Mouse (Mus musculus): ENCODE measurements around the gene Gm28035. TPM values are rescaled to one million over a fixed set of nuclear protein-coding genes. Genes with fewer than 3 reads are reported as not detected.

The Gm28035 gene
- polyA plus RNA-seq, 3 experiments from 2014 or later, result 0.16 to 0.17 TPM; not detected in 1

GRCm38 (mm10) chr2:30309351-30309750 is 69.0 kb downstream of the Gm28035 start:
- no peak for ATAC-seq

- no peak for ATAC-seq
Observed at GRCm38 (mm10) chr2:30311481-30311880, 71.1 kb downstream of the Gm28035 start.

GRCm38 (mm10) chr2:30316136-30316535 is 75.8 kb downstream of the Gm28035 start:
- ATAC-seq, result no peak

- no peak for ATAC-seq
Observed at GRCm38 (mm10) chr2:30316955-30317354, 76.6 kb downstream of the Gm28035 start.

- ATAC-seq, result no peak
Observed at GRCm38 (mm10) chr2:30319260-30319659, 78.9 kb downstream of the Gm28035 start.

GRCm38 (mm10) chr2:30323111-30323510 is 82.7 kb downstream of the Gm28035 start:
- no peak for ATAC-seq

- no peak for ATAC-seq
Observed at GRCm38 (mm10) chr2:30325296-30325695, 84.9 kb downstream of the Gm28035 start.

- no peak for ATAC-seq
Observed at GRCm38 (mm10) chr2:30327276-30327675, 86.9 kb downstream of the Gm28035 start.

- no peak for ATAC-seq
Observed at GRCm38 (mm10) chr2:30328791-30329190, 88.4 kb downstream of the Gm28035 start.

Other genes starting within 250 kb of the Gm28035 start
- gene Wdr34, start 191.7 kb upstream of the Gm28035 start, polyA plus RNA-seq (2017; shearing (Covaris generic)), result 1 to 10 TPM in 2 of 3 experiments, under 1 TPM in 1; 0.59 to 2.1 (median 1.1) TPM
- gene Set, start 183.2 kb upstream of the Gm28035 start, polyA plus RNA-seq (2017; shearing (Covaris generic)), result 100 to 1,000 TPM; 374 to 393 (median 380) TPM
- under 1 TPM; 0.59 to 0.91 (median 0.71) TPM for gene Pkn3, start 162.9 kb upstream of the Gm28035 start, polyA plus RNA-seq (2017; shearing (Covaris generic))
- 10 to 100 TPM; 30.9 to 38.9 (median 31.7) TPM for gene Zdhhc12, start 146.9 kb upstream of the Gm28035 start, polyA plus RNA-seq (2017; shearing (Covaris generic))
- gene Zer1, start 116.0 kb upstream of the Gm28035 start, polyA plus RNA-seq (2017; shearing (Covaris generic)), result 10 to 100 TPM in 2 of 3 experiments, 1 to 10 TPM in 1; 9.1 to 29.1 (median 14.0) TPM
- gene Tbc1d13, start 106.8 kb upstream of the Gm28035 start, polyA plus RNA-seq (2017; shearing (Covaris generic)), result 1 to 10 TPM; 6.5 to 9.0 (median 8.8) TPM
- gene Endog, start 69.1 kb upstream of the Gm28035 start, polyA plus RNA-seq (2017; shearing (Covaris generic)), result 1 to 10 TPM; 1.5 to 3.4 (median 3.4) TPM
- 10 to 100 TPM; 22.8 to 37.1 (median 34.9) TPM for gene Spout1, start 62.1 kb upstream of the Gm28035 start, polyA plus RNA-seq (2017; shearing (Covaris generic))
- gene Kyat1, start 34.7 kb upstream of the Gm28035 start, polyA plus RNA-seq (2017; shearing (Covaris generic)), result 1 to 10 TPM; 6.0 to 8.8 (median 8.2) TPM
- gene Lrrc8a, start 2.9 kb upstream of the Gm28035 start, polyA plus RNA-seq (2017; shearing (Covaris generic)), result 10 to 100 TPM; 25.6 to 36.7 (median 33.1) TPM
- 1 to 10 TPM; 2.5 to 4.8 (median 4.3) TPM for gene Phyhd1, start 25.6 kb downstream of the Gm28035 start, polyA plus RNA-seq (2017; shearing (Covaris generic))
- gene Gm28038, start 40.5 kb downstream of the Gm28035 start, polyA plus RNA-seq (2017; shearing (Covaris generic)), result 1 to 10 TPM in 1 of 3 experiments, not detected in 2; 7.1 TPM
- gene Dolk, start 45.8 kb downstream of the Gm28035 start, polyA plus RNA-seq (2017; shearing (Covaris generic)), result 10 to 100 TPM; 10.8 to 14.6 (median 10.9) TPM
- 10 to 100 TPM; 26.4 to 30.2 (median 26.9) TPM for gene Nup188, start 45.8 kb downstream of the Gm28035 start, polyA plus RNA-seq (2017; shearing (Covaris generic))
- gene Sh3glb2, start 118.8 kb downstream of the Gm28035 start, polyA plus RNA-seq (2017; shearing (Covaris generic)), result 100 to 1,000 TPM in 1 of 3 experiments, 10 to 100 TPM in 2; 84.8 to 111 (median 97.5) TPM
- gene Miga2, start 123.7 kb downstream of the Gm28035 start, polyA plus RNA-seq (2017; shearing (Covaris generic)), result 1 to 10 TPM; 3.2 to 5.4 (median 5.3) TPM
- gene Dolpp1, start 151.7 kb downstream of the Gm28035 start, polyA plus RNA-seq (2017; shearing (Covaris generic)), result 10 to 100 TPM; 17.5 to 21.0 (median 17.7) TPM
- gene Crat, start 175.2 kb downstream of the Gm28035 start, polyA plus RNA-seq (2017; shearing (Covaris generic)), result 1 to 10 TPM; 1.8 to 2.6 (median 1.9) TPM
- gene Ptpa, start 175.5 kb downstream of the Gm28035 start, polyA plus RNA-seq (2017; shearing (Covaris generic)), result 10 to 100 TPM; 36.5 to 78.0 (median 49.8) TPM
- gene Ier5l, start 233.7 kb downstream of the Gm28035 start, polyA plus RNA-seq (2017; shearing (Covaris generic)), result not detected